Comparison of ENCODE assay signal across 8 mouse cellular contexts in genomic region chr13:21750159-21751017, GRCm38 (mm10). TPM values are rescaled to one million over a fixed set of nuclear protein-coding genes. Genes with fewer than 3 reads are reported as not detected.
DNase-seq lines count a peak whose midpoint lies in the region; ATAC-seq lines count a peak whose summit lies in the region.
"Not testable (repeated sequence)": the region's sequence is repeated elsewhere in the genome, so short reads cannot be mapped to it uniquely, and the experiment has no call there.

TSS of gene Hist1h4k (minus strand) at chr13:21750505.

- peak; percentile 73 for ATAC-seq in megakaryocyte, adult 5-6 weeks (ENCODE audit: poor library complexity, severe bottlenecking)

- peak; percentile 88 to 94 for DNase-seq in adrenal gland, adult (ENCODE audit: inconsistent age in 2 of 2, low spot score in 1 of 2)
- peak; percentile 91 for DNase-seq in embryo, embryonic 10 days (ENCODE audit: low spot score)
- DNase-seq in gastrocnemius, postnatal 14 days, result peak; percentile 84
- peak; percentile 91 for DNase-seq in induced T-regulatory cell, adult 2 months (ENCODE audit: low read depth)
- peak; percentile 90 to 95 for DNase-seq in left cerebral cortex, adult 8-10 months (ENCODE audit: low spot score in 2 of 2)
- DNase-seq in right cerebral cortex, adult 2 months (ENCODE audit: low spot score in 2 of 2), result peak; percentile 93 to 95
- peak; percentile 51 for DNase-seq in urinary bladder, postnatal 10 days (ENCODE audit: low spot score)

- intact Hi-C loops in gastrocnemius, postnatal 14 days (cut with DNase I; ENCODE audit: low total_unique reads), result not testable (repeated sequence)

RNA-seq across cellular contexts. Expression of gene Hist1h4k, which starts in this region (rescaled TPM):
- total RNA-seq in gastrocnemius, postnatal 14 days (2021), result 100 to 1,000 TPM; 174 TPM
- 100 to 1,000 TPM; 294 to 349 (median 343) TPM for total RNA-seq in left cerebral cortex, adult 8-10 months (2022)
- total RNA-seq in megakaryocyte, adult 5-6 weeks (2015), result 97.3 and 158 TPM in 2 replicates
- total RNA-seq in megakaryocyte, adult 5-6 weeks (2017), result 2,083 and 3,751 TPM in 2 replicates

Comparison
In these comparisons a context has a peak if more than half of its experiments do, and no peak if none do; other contexts are left out.
1. Peak in every context shown above with its lines: DNase-seq and ATAC-seq.